Mouse (Mus musculus): ENCODE measurements around the gene Mfsd11. TPM values are rescaled to one million over a fixed set of nuclear protein-coding genes. Genes with fewer than 3 reads are reported as not detected.

The Mfsd11 gene
- polyA plus RNA-seq, 1 experiment from 2014 or later, result 41.1 TPM

DNA sequence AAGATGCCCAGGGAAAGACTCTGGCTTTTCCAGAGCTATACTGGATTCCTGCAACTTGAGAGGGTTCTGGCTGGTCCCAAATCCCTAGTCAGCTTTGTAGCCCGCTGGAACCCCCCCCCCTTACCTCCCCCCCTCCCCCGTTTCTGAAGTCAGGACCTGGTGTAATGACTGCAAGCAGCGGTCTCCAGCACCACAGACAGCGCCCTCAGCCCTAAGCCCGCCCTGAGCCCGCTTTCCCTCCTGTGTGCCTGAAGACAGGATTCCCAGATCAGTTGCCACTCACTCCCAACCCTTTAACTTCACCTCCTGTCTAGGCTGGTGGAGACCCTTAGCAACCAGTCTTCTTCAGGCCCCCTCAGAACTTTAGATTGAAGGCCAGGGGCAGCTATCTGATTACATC lies 68.5 kb downstream of the Mfsd11 start:
- Histone ChIP-seq H3K4me2 (ENCODE audit: low read depth) (peak overlapping the region; percentile 94), H3K9me3 (ENCODE audit: control insufficient read depth, low read length) (no peaks in the 10 kb centered on the region), H3K9ac (ENCODE audit: low read length) (0 out of 2 replicates have a peak overlapping the region, but pooled peaks have one; percentile 14), H3K4me1 (ENCODE audit: control insufficient read depth, insufficient read depth, low read length) (peaks cover 21% of the 10 kb centered on the region), H3K27ac (ENCODE audit: low read depth, low read length) (no peak overlapping the region), H3K4me3 (ENCODE audit: low read depth, low read length) (peak overlapping the region; percentile 75), H3K36me3 (ENCODE audit: control insufficient read depth, insufficient read depth, low read length) (peaks cover 2% of the 10 kb centered on the region; the same call in 1 of the 2 replicates), H3K27me3 (ENCODE audit: control insufficient read depth, insufficient read depth, low read length) (peaks cover 16% of the 10 kb centered on the region)
- DNase-seq (ENCODE audit: low spot score) (peak; percentile 61), ATAC-seq (ENCODE audit: insufficient read depth, low FRiP score, low TSS enrichment) (no peak)
- 13% methylated on average over 4 of the region's 6 CpGs for WGBS

DNA sequence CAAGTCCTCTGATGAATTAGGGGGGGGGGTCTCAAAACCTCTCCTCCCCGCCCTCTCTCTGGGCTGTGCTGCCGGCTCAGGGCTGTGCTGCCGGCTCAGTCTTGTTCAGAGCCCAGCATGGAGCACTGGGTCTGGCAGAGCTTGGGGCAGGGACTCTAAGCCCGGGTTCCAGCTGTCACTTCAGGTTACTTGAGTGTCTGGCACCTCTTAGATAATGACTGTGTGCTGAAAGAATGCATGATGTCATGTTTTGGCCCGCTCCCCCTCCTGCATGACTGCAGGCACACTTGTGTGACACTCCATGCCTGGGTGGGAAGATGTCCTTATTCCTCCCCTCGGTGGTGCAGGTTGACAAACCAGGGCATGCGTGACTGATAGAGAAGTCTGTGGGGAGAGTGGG lies 69.8 kb downstream of the Mfsd11 start:
- no peak for ATAC-seq (ENCODE audit: insufficient read depth, low FRiP score, low TSS enrichment)
- Histone ChIP-seq H3K4me2 (ENCODE audit: low read depth) (peak overlapping the region; percentile 17; the same call in 1 of the 2 replicates), H3K9ac (ENCODE audit: low read length) (no peak overlapping the region), H3K9me3 (ENCODE audit: control insufficient read depth, low read length) (no peaks in the 10 kb centered on the region), H3K36me3 (ENCODE audit: control insufficient read depth, insufficient read depth, low read length) (peaks cover 2% of the 10 kb centered on the region), H3K27ac (ENCODE audit: low read depth, low read length) (no peak overlapping the region), H3K27me3 (ENCODE audit: control insufficient read depth, insufficient read depth, low read length) (peaks cover 15% of the 10 kb centered on the region), H3K4me3 (ENCODE audit: low read depth, low read length) (no peak overlapping the region), H3K4me1 (ENCODE audit: control insufficient read depth, insufficient read depth, low read length) (peaks cover 24% of the 10 kb centered on the region)
- no peak for DNase-seq (ENCODE audit: low spot score)
- 57% methylated on average over 7 of the region's 7 CpGs for WGBS

Other genes with a start within 250 kb of the Mfsd11 start
- 4.9 and 5.3 TPM in 2 replicates for gene Rhbdf2, start 225.4 kb upstream of the Mfsd11 start, polyA plus RNA-seq (2014; fragmentation: Nextera tagmentation; extraction: Ambion mirVana)
- gene Prcd, start 198.9 kb upstream of the Mfsd11 start, polyA plus RNA-seq (2014; fragmentation: Nextera tagmentation; extraction: Ambion mirVana), result 0.37 and 0.53 TPM in 2 replicates
- gene Cygb, start 198.1 kb upstream of the Mfsd11 start, polyA plus RNA-seq (2014; fragmentation: Nextera tagmentation; extraction: Ambion mirVana), result 2.3 and 3.0 TPM in 2 replicates
- not detected in 2 replicates for gene St6galnac1, start 76.9 kb upstream of the Mfsd11 start, polyA plus RNA-seq (2014; fragmentation: Nextera tagmentation; extraction: Ambion mirVana)
- gene Mxra7, start 24.4 kb upstream of the Mfsd11 start, polyA plus RNA-seq (2014; fragmentation: Nextera tagmentation; extraction: Ambion mirVana), result 46.0 and 51.1 TPM in 2 replicates
- gene Mettl23, start 9.2 kb upstream of the Mfsd11 start, polyA plus RNA-seq (2014; fragmentation: Nextera tagmentation; extraction: Ambion mirVana), result 61.2 and 63.6 TPM in 2 replicates
- gene Jmjd6, start 9.0 kb upstream of the Mfsd11 start, polyA plus RNA-seq (2014; fragmentation: Nextera tagmentation; extraction: Ambion mirVana), result 86.0 and 88.4 TPM in 2 replicates
- 917 and 938 TPM in 2 replicates for gene Srsf2, start 654 bp downstream of the Mfsd11 start, polyA plus RNA-seq (2014; fragmentation: Nextera tagmentation; extraction: Ambion mirVana)
- 7.5 and 8.4 TPM in 2 replicates for gene Mgat5b, start 66.4 kb downstream of the Mfsd11 start, polyA plus RNA-seq (2014; fragmentation: Nextera tagmentation; extraction: Ambion mirVana)